Mouse (Mus musculus) kidney, postnatal 0 days (tissue): ENCODE measurements around the gene Olfr66. TPM values are rescaled to one million over a fixed set of nuclear protein-coding genes. Genes with fewer than 3 reads are reported as not detected.

Source experiments
- ATAC-seq: fragments of 200-750 bp; cut with Nextera tagmentation; replicated peaks from 2 replicates; pipeline ENCODE4 v1.8.0; 2017; ENCODE audit warnings: low read depth, moderate number of reproducible peaks, moderate TSS enrichment, moderate library complexity; ENCODE audit not compliant: low FRiP score
- DNase-seq: peaks from one replicate; pipeline ENCODE4 v3.0.0-alpha.2; 2016; ENCODE audit warnings: low spot score
- H3K27ac ChIP-seq: fragments of 300-500 bp; sonication (generic); 2 replicates; pipeline ENCODE4 v1.5.1; 2014; ENCODE audit warnings: mild to moderate bottlenecking
- H3K27me3 ChIP-seq: fragments of 300-500 bp; sonication (generic); 2 replicates; pipeline ENCODE4 v1.6.1; 2014; ENCODE audit warnings: low read length, mixed read lengths; ENCODE audit not compliant: insufficient read depth
- H3K36me3 ChIP-seq: fragments of 300-500 bp; sonication (generic); 2 replicates; pipeline ENCODE4 v1.6.1; 2014; ENCODE audit warnings: low read length, mixed read lengths; ENCODE audit not compliant: insufficient read depth
- H3K4me1 ChIP-seq: fragments of 300-500 bp; sonication (generic); replicated peaks from 2 replicates; pipeline ENCODE4 v1.6.1; 2014; ENCODE audit warnings: antibody characterized with exemption, low read length, mixed read lengths; ENCODE audit not compliant: insufficient read depth
- H3K4me2 ChIP-seq: fragments of 300-500 bp; sonication (generic); 2 replicates; pipeline ENCODE4 v1.6.1; 2014; ENCODE audit warnings: mild to moderate bottlenecking, low read length, moderate library complexity, mixed read lengths
- H3K4me3 ChIP-seq: fragments of 300-500 bp; sonication (generic); replicated peaks from 2 replicates; pipeline ENCODE4 v1.5.1; 2014; ENCODE audit warnings: low read depth, low read length
- H3K9ac ChIP-seq: fragments of 300-500 bp; sonication (generic); 2 replicates; pipeline ENCODE4 v1.6.1; 2014; ENCODE audit warnings: low read depth, low read length
- H3K9me3 ChIP-seq: fragments of 300-500 bp; sonication (generic); replicated peaks from 2 replicates; pipeline ENCODE4 v1.6.1; 2016; ENCODE audit warnings: low read length, inconsistent platforms, mixed read lengths
- CTCF ChIP-seq: IDR thresholded peaks from 2 replicates; pipeline ENCODE4 v1.5.1; 2016; ENCODE audit warnings: antibody characterized with exemption, low read depth, mild to moderate bottlenecking, moderate library complexity
- WGBS: fragments of 180-500 bp; shearing (Covaris S2); extraction: QIAGEN DNeasy Blood & Tissue Kit; methylation state at CpG from one replicate; pipeline ENCODE4 v1.1.7; 2014; 5-methylcytosine and 5-hydroxymethylcytosine counted together
- polyA plus RNA-seq: library from polyadenylated mRNA; unstranded; fragments of >200 nt; fragmentation: Nextera tagmentation; extraction: Ambion mirVana; gene quantifications from 2 replicates; pipeline ENCODE4 v1.2.1, GENCODE M21; 2015

The Olfr66 gene
- polyA plus RNA-seq, 1 experiment from 2014 or later, result not detected

DNA sequence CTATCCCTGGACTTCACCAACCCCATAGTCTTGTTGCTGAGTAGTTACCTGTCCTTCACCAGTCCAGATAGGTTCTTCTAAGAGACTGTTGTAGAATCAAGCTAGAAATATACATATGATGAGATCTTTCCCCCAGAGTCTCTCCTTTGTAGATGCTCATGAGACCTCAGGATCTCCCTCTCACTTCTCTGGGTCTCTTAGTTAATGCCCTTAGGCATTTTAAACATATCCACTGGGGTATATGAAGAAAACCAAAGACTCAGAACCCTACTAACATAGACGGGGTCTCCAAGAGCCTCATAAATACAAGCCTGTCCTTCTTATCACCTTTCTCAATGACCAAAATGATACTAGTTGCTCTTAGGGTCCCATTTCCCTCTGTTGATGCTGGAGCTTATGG lies 8.3 kb upstream of the Olfr66 start, which contains the start of gene Olfr64:
Gene Olfr64, minus strand, starts transcription at position 101 of the 400 bp plus-strand sequence.
- H3K9ac ChIP-seq, result no peak within 1 kb of the TSS
- no peaks in the 10 kb centered on the region for H3K36me3 ChIP-seq
- no peaks in the 10 kb centered on the region for H3K4me1 ChIP-seq
- H3K4me2 ChIP-seq, result no peak within 1 kb of the TSS
- DNase-seq (no peak), ATAC-seq (no peak)
- no peak within 1 kb of the TSS for H3K4me3 ChIP-seq
- WGBS, result 70% methylated on average over 1 of the region's 1 CpGs
- TF ChIP-seq CTCF, result no peak
- H3K27me3 ChIP-seq, result no peaks in the 10 kb centered on the region
- H3K27ac ChIP-seq, result no peak within 1 kb of the TSS
- no peaks in the 10 kb centered on the region for H3K9me3 ChIP-seq

DNA sequence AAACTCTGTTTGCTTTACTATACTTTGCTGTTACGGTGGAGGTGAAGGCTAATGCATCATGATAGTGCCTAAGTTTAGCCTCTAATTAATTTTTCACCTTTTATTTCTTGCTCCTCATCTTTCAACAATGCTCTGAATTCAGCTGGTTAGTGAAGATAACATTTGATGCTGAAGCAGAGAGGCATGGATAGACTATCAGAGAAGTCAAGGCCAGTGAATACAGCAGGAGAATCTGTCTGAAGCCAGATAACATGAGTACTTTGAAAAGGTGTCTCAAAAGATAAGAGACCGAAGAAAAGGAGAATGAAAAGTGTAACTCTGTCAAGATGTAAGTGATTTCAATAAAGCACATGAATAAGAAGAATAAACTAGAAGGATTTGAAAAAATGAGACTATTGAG lies 9.0 kb downstream of the Olfr66 start:
- Histone ChIP-seq H3K36me3 (no peaks in the 10 kb centered on the region), H3K27me3 (no peaks in the 10 kb centered on the region), H3K9me3 (no peaks in the 10 kb centered on the region), H3K9ac (no peak overlapping the region), H3K4me2 (no peak overlapping the region), H3K4me1 (no peaks in the 10 kb centered on the region), H3K27ac (no peak overlapping the region), H3K4me3 (no peak overlapping the region)
- DNase-seq, result no peak
- 78% methylated on average over 2 of the region's 2 CpGs for WGBS
- no peak for ATAC-seq
- TF ChIP-seq CTCF, result no peak

DNA sequence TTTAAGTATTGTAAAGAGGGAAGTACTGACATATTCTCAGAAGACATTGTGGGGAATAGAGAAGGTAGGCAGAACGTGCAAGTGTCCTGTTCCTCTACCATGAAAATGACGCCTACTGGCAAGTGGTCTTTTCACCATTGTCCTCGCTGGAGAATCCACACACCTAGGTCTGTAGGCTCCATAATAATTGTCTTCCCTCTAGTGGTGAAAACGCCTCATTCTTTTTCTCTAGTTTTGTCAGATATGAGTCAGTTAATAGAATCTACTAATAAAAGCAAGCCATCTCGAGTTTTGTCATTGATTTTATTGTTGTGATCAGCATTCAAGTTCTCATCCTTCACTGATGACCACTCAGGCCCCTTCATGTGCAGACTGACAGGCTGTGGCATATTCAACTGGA lies 11.6 kb downstream of the Olfr66 start:
- Histone ChIP-seq H3K27ac (no peak overlapping the region), H3K27me3 (no peaks in the 10 kb centered on the region), H3K9ac (no peak overlapping the region), H3K4me3 (no peak overlapping the region), H3K4me2 (no peak overlapping the region), H3K4me1 (no peaks in the 10 kb centered on the region), H3K9me3 (no peaks in the 10 kb centered on the region), H3K36me3 (no peaks in the 10 kb centered on the region)
- TF ChIP-seq CTCF, result peak; percentile 30
- 43% methylated on average over 5 of the region's 5 CpGs for WGBS
- DNase-seq (peak; percentile 5), ATAC-seq (no peak)

DNA sequence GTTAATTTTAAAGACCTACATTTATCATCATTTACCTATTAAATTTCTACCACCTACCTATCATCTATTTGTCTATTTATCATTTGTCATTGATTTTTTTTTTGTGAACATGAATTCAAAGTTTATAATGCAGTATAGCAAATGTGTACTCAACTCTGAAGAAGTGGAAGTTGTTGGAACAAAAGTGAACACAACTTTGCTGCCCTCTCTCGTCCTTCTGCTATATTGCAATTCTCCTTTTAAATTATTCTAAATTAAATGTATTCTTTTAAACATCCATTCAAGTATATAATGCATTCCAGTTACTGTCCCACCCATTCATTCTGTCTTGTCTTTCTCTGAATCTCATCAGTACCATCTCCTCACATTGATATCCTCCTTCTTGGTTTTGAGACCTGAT lies 13.0 kb downstream of the Olfr66 start:
- ATAC-seq, result no peak
- WGBS, result 0% methylated on average over 1 of the region's 1 CpGs
- TF ChIP-seq CTCF, result peak; percentile 61
- Histone ChIP-seq H3K4me2 (no peak overlapping the region), H3K4me1 (no peaks in the 10 kb centered on the region), H3K27ac (no peak overlapping the region), H3K27me3 (no peaks in the 10 kb centered on the region), H3K36me3 (no peaks in the 10 kb centered on the region), H3K9ac (no peak overlapping the region), H3K9me3 (no peaks in the 10 kb centered on the region), H3K4me3 (no peak overlapping the region)
- peak; percentile 14 for DNase-seq

DNA sequence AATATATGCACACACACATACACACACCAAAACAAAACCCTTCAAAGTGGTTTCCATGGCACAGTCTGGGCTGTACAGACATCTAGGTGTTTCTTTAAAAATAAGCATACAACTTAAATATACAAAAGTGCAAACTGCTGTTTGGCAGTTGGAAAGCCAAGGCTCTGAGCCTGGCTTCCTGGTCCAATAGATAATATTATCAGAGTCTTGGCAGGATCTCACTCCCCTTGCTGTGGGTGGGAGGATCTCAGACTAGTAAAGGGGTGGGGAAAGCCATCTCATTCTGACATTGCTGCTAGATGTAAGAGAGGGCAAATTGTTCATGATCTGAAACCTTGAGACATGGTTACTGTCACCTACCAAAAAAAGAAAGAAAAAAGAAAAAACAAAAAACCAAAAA lies 15.4 kb downstream of the Olfr66 start:
- Histone ChIP-seq H3K9ac (no peak overlapping the region), H3K27me3 (no peaks in the 10 kb centered on the region), H3K36me3 (no peaks in the 10 kb centered on the region), H3K9me3 (no peaks in the 10 kb centered on the region), H3K4me3 (no peak overlapping the region), H3K27ac (no peak overlapping the region), H3K4me1 (no peaks in the 10 kb centered on the region), H3K4me2 (no peak overlapping the region)
- TF ChIP-seq CTCF, result no peak
- DNase-seq (no peak), ATAC-seq (no peak)

DNA sequence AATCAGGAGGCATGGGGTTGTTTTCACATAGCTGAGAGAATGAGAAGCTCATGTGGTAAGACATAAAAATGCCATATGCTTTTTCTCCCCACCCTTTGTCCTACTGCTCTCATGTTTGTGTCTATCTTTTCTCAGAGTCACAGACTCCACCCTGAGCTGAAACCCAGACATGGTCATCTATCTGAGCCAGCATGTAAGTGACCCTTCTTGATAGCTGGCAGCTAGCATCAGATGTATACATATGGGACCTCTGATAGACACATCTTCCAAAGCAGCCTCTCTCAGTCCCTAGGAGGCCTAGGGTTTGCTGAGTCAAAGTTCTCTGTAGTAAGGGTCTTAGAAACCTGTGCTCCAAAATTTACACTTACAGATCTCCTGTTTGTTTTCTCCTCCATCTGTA lies 20.3 kb downstream of the Olfr66 start:
- H3K4me2 ChIP-seq, result no peak overlapping the region
- DNase-seq (no peak), ATAC-seq (no peak)
- no peak overlapping the region for H3K4me3 ChIP-seq
- H3K36me3 ChIP-seq, result no peaks in the 10 kb centered on the region
- H3K9me3 ChIP-seq, result no peaks in the 10 kb centered on the region
- H3K27me3 ChIP-seq, result no peaks in the 10 kb centered on the region
- H3K9ac ChIP-seq, result no peak overlapping the region
- no peaks in the 10 kb centered on the region for H3K4me1 ChIP-seq
- no peak for TF ChIP-seq CTCF
- no peak overlapping the region for H3K27ac ChIP-seq

DNA sequence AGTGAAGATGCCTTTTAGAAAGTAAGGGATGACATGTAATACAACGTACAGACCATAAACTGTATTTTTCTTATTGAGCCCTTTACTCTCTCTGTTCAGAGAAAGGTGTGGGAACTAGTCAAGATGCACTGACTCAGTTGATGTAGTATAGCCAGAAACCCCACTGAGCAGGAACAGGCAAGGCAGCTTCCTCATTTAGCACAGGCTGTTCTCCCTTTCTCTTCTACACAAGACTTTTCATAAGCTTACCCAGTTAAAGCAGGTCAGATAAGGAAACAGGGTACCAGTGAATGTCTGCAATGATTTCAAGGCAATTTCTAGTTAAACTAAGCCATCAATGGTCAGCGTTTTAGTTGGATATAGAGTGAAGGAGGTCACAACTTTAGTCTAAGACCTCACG lies 24.5 kb downstream of the Olfr66 start:
- TF ChIP-seq CTCF, result no peak
- H3K9me3 ChIP-seq, result no peaks in the 10 kb centered on the region
- no peak overlapping the region for H3K4me2 ChIP-seq
- no peaks in the 10 kb centered on the region for H3K36me3 ChIP-seq
- H3K27ac ChIP-seq, result no peak overlapping the region
- no peak overlapping the region for H3K9ac ChIP-seq
- H3K4me1 ChIP-seq, result no peaks in the 10 kb centered on the region
- DNase-seq, result no peak
- 79% methylated on average over 3 of the region's 3 CpGs for WGBS
- H3K27me3 ChIP-seq, result no peaks in the 10 kb centered on the region
- no peak for ATAC-seq
- no peak overlapping the region for H3K4me3 ChIP-seq
